Mouse (Mus musculus) forebrain, embryonic 16.5 days (tissue): ENCODE data around the gene Dusp12. TPM values are rescaled to one million over a fixed set of nuclear protein-coding genes. Genes with fewer than 3 reads are reported as not detected.

ENCODE experiments used
- ATAC-seq: fragments of 200-750 bp; cut with Nextera tagmentation; 2 replicates; pipeline ENCODE4 v1.8.0; 2017; ENCODE audit warnings: mild to moderate bottlenecking, moderate library complexity
- H3K27ac ChIP-seq: fragments of 300-500 bp; sonication (generic); 2 replicates; pipeline ENCODE4 v1.5.1; 2014; ENCODE audit warnings: low read length, control low read depth
- H3K27me3 ChIP-seq: fragments of 300-500 bp; sonication (generic); replicated peaks from 2 replicates; pipeline ENCODE4 v1.6.1; 2014; ENCODE audit warnings: low read length; ENCODE audit not compliant: control insufficient read depth, insufficient read depth
- H3K36me3 ChIP-seq: fragments of 300-500 bp; sonication (generic); 2 replicates; pipeline ENCODE4 v1.6.1; 2014; ENCODE audit not compliant: control insufficient read depth, insufficient read depth
- H3K4me1 ChIP-seq: fragments of 300-500 bp; sonication (generic); replicated peaks from 2 replicates; pipeline ENCODE4 v1.6.1; 2014; ENCODE audit warnings: low read length; ENCODE audit not compliant: control insufficient read depth, insufficient read depth
- H3K4me2 ChIP-seq: fragments of 300-500 bp; sonication (generic); 2 replicates; pipeline ENCODE4 v1.6.1; 2014; ENCODE audit warnings: mild to moderate bottlenecking, low read length, control low read depth
- H3K4me3 ChIP-seq: fragments of 300-500 bp; sonication (generic); replicated peaks from 2 replicates; pipeline ENCODE4 v1.5.1; 2014; ENCODE audit warnings: mild to moderate bottlenecking, low read length, control low read depth
- H3K9ac ChIP-seq: fragments of 300-500 bp; sonication (generic); replicated peaks from 2 replicates; pipeline ENCODE4 v1.6.1; 2014; ENCODE audit warnings: low read depth, low read length, control low read depth
- H3K9me3 ChIP-seq: fragments of 300-500 bp; sonication (generic); 2 replicates; pipeline ENCODE4 v1.6.1; 2016; ENCODE audit warnings: low read length; ENCODE audit not compliant: control insufficient read depth
- WGBS: fragments of 180-500 bp; shearing (Covaris S2); extraction: QIAGEN DNeasy Blood & Tissue Kit; methylation state at CpG from one replicate; pipeline ENCODE4 v1.1.7; 2014; 5-methylcytosine and 5-hydroxymethylcytosine counted together
- polyA plus RNA-seq: library from polyadenylated mRNA; unstranded; fragments of >200 nt; fragmentation: Nextera tagmentation; extraction: Ambion mirVana; gene quantifications from 2 replicates; pipeline ENCODE4 v1.2.1, GENCODE M21; 2015

The Dusp12 gene
- polyA plus RNA-seq, 1 experiment from 2014 or later: 39.2 TPM

DNA sequence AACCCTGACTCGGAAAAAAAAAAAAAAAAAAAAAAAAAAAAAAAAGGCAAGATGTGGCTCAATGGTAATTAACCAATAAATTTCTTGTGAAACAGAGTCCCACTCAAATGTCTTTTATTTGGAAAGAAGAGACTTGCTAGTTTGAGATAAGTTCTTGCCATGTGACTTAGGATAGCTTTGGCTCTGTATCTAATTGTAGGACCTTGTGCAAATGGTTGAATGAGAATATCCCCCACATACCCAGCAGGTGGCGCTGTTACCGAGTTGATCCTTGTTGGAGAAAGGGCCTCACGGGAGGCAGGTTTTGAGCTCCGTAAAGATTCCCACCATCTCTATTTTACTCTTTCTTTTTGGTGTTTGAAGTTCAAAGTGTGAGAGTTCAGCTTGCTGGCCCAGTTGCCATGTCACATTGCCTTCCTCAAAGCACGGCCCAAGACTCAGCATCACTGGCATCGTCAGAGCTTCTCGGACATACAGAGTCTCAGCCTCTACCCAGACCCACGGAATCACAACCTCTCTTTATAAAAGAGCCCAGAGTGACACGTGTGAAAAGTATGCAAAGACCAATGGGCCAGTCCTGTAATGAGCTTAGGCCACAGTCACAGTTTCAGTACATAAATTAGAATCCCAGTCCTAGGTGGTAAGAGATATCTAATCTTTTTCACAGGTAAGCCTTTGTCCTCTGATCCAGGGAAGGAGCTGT is 16.3 kb upstream of the Dusp12 start:
- Histone ChIP-seq H3K4me3 (no peak overlapping the region), H3K9me3 (no peaks in the 10 kb centered on the region), H3K4me1 (no peaks in the 10 kb centered on the region), H3K9ac (no peak overlapping the region), H3K27ac (no peak overlapping the region), H3K27me3 (peaks cover 11% of the 10 kb centered on the region), H3K4me2 (no peak overlapping the region), H3K36me3 (no peaks in the 10 kb centered on the region)
- peak; percentile 73 for ATAC-seq
- 29% methylated on average over 10 of the region's 10 CpGs for WGBS

DNA sequence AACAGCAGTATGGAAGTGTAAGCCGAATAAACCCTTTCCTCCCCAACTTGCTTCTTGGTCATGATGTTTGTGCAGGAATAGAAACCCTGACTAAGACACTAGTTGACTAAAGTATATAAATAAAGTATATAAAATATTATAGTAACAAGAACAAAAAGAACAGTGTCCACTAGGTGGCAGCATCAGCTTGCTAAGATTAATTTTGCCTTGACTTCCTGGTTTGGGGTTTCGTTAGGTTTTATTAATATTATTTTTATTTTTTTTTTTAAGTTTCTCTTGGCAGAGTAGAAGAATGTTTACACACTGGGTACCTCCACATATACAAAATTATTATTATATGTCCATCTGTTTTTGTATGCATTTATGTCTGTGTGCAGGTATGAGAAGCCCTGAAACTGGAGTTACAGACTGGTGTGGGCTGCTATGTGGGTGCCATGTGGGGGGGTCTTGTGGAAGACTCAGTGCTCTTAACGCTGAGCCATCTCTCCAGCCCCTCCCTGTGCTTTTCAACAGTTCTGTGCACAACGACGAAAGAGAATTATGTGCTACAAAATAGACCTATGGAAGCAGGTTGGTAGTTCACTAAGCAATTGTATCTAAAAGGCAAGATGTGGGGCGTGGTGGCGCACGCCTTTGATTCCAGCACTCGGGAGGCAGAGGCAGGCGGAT is 15.6 kb upstream of the Dusp12 start:
- ATAC-seq: peak; percentile 47

DNA sequence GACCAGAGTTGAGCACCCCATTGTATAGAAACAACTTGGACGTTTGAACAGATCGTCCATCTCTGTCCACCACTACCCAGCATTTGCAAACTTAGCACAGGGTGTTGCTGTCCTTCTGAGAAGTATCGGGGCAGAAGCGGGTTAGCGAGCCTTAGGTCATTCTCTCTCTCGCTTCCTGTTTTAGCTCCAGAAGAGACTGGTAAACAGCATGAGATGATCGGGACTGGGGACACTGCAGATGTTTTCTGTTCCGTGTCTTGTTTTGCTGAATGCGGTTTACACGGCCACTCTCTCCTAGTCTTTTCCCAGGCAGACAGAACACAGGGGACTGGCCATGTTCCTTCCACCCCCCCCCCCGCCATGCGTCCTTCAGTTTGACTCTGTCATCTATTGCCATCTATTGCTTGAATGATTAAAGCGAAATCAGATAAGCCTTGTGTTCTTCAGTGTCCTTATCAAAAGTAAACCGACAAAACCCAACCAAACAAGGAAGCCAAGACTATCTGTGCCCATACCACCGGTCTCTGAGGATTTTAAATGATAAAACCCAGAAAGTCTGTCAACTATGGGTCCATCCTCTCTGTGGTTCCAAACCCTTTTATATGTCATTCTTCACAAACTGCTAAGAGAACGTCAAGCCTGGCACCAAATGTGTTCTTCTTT is 13.2 kb upstream of the Dusp12 start:
- Histone ChIP-seq H3K27me3 (peaks cover 9% of the 10 kb centered on the region; the same call in 1 of the 2 replicates), H3K9ac (no peak overlapping the region), H3K4me2 (no peak overlapping the region), H3K4me1 (no peaks in the 10 kb centered on the region), H3K9me3 (no peaks in the 10 kb centered on the region), H3K27ac (no peak overlapping the region), H3K4me3 (no peak overlapping the region), H3K36me3 (no peaks in the 10 kb centered on the region)
- WGBS: 80% methylated on average over 16 of the region's 16 CpGs
- no peak for ATAC-seq

More for the DNA sequence above, 15.6 kb upstream of the Dusp12 start:
- Histone ChIP-seq H3K27ac (no peak overlapping the region), H3K36me3 (no peaks in the 10 kb centered on the region), H3K9me3 (no peaks in the 10 kb centered on the region), H3K27me3 (peaks cover 6% of the 10 kb centered on the region), H3K4me2 (0 out of 2 replicates have a peak overlapping the region, but pooled peaks have one; percentile 19), H3K9ac (no peak overlapping the region), H3K4me1 (no peaks in the 10 kb centered on the region), H3K4me3 (no peak overlapping the region)
- WGBS: 41% methylated on average over 10 of the region's 10 CpGs

DNA sequence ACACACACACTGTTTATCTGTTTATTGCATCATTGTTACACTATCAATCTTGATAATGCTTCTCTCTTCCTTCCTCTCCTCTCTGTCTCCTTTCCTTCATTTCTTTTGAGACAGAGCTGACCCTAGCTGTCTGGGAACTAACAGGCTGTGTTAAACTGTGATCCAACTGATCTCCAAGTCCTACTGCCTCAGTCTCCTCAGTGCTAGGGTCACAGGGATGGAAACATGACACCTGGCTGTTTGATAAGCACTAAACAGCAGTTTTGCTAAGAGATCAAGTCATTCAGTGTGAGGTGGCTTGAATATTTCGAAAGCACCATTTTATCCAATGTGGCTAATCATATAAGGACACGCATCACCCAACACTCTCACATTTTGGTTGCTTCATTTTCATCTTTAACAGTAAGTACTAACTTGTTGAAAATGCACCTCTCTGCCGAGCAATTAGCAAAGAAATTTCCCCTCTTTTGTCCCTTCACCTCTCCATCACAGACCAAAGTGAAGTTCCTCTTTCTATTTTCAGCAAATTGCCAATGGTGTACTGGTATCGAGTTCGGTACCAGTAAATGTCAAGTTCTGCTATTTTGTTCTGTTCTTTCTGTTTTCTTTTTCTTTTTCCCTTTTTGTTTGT is 11.4 kb upstream of the Dusp12 start:
- no peak overlapping the region for H3K9ac ChIP-seq
- 0 out of 2 replicates have a peak, but pooled peaks cover 5% of the 10 kb centered on the region for H3K27me3 ChIP-seq
- no peak overlapping the region for H3K4me2 ChIP-seq
- no peak for ATAC-seq
- H3K36me3 ChIP-seq: no peaks in the 10 kb centered on the region
- no peaks in the 10 kb centered on the region for H3K9me3 ChIP-seq
- no peaks in the 10 kb centered on the region for H3K4me1 ChIP-seq
- no peak overlapping the region for H3K27ac ChIP-seq
- 81% methylated on average over 5 of the region's 5 CpGs for WGBS
- H3K4me3 ChIP-seq: no peak overlapping the region

DNA sequence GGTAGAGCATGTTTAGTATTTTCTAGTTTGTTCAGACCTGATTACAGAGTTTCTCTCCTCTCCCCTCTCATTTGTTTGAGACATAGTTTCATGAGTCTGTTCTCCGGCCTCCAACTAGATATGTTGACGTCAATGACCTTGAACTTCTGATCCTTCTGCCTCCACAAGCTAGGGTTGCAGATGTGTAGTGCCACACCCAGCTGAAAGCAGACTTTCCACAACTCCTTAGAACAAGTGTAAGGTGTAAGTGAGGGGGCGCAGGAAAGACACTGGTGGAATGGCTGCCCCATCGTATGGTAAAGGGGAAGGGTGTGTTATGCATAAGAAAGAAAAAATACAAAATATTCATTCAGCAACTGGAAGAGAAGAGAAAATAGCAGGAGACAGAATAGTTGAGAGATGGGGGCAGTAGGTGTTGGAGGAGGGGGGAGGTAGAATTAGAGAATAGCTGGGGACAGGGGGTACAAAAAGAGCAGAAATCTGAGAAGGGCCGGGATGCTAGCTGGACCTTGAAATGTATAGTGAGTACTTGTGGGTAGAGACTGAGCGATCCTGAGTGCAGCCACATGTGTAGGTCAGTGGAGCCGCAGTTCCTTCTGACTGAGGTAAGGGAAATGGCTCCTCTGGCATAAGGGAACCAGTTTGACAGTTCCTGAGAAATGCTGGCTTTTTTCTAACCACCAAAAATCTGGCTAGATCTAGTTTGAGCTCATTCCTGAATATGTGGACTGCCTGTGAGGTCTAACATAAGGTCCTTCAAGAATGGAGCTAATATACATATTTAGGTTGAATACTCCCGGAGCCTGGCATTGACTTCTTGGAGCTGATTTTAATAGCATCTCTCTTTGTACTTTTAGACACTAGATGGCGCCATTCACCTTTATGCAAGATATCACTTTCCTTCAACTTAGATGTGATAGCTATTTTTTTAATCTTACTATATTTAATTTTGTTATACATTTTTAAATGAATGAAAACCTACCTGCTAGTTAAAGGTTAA is 9.6 kb upstream of the Dusp12 start:
- Histone ChIP-seq H3K27ac (no peak overlapping the region), H3K27me3 (0 out of 2 replicates have a peak, but pooled peaks cover 5% of the 10 kb centered on the region), H3K4me2 (no peak overlapping the region), H3K36me3 (no peaks in the 10 kb centered on the region), H3K4me1 (no peaks in the 10 kb centered on the region), H3K9me3 (no peaks in the 10 kb centered on the region), H3K9ac (no peak overlapping the region), H3K4me3 (no peak overlapping the region)
- ATAC-seq: peak; percentile 26; the same call in 1 of the 2 replicates
- 65% methylated on average over 9 of the region's 9 CpGs for WGBS

DNA sequence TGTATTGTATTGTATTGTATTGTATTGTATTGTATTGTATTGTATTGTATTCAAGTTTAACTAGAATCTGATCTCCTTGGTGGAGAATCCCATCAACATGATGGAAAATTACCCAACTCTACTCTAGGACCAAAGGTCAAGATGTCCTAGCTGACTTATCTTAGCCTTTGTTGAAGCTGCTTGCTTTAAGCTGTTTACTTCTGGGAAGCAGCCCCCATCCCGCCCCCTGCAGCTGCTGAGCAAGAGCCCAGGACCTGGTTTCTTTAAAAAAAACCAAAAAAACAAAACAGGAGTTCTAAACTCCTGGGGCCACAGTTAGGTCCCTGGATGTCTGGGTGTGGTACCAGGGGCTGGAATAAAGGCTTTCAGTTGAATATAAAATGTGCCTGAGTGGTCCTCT is 6.9 kb upstream of the Dusp12 start:
- no peak overlapping the region for H3K4me2 ChIP-seq
- ATAC-seq: no peak
- H3K9me3 ChIP-seq: no peaks in the 10 kb centered on the region
- no peak overlapping the region for H3K4me3 ChIP-seq
- H3K36me3 ChIP-seq: no peaks in the 10 kb centered on the region
- H3K27me3 ChIP-seq: 0 out of 2 replicates have a peak, but pooled peaks cover 2% of the 10 kb centered on the region
- WGBS: 41% methylated on average over 1 of the region's 1 CpGs
- H3K27ac ChIP-seq: no peak overlapping the region
- H3K9ac ChIP-seq: no peak overlapping the region
- H3K4me1 ChIP-seq: no peaks in the 10 kb centered on the region

DNA sequence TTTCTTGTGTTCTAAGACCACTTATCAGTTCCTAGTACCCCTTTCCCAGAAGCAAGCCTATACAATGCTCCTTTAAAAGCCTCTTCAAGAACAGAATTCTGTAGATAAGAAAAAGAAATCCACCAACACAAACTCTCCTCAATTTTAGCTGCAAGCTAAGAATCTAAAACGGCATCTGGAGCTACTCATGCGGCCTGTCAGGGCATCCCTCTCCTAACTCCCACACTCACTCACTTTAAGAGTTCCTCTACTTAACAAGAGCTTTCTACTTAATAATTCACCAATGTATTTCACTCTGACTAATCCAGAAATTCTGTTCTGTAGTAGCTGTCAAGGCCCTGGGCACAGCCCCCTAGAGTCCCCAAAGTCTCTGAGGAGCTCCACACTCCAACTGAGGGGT is 6.3 kb upstream of the Dusp12 start:
- 88% methylated on average over 2 of the region's 2 CpGs for WGBS
- ATAC-seq: no peak
- Histone ChIP-seq H3K4me3 (no peak overlapping the region), H3K36me3 (no peaks in the 10 kb centered on the region), H3K27ac (no peak overlapping the region), H3K27me3 (0 out of 2 replicates have a peak, but pooled peaks cover 2% of the 10 kb centered on the region), H3K4me2 (no peak overlapping the region), H3K9ac (no peak overlapping the region), H3K9me3 (no peaks in the 10 kb centered on the region), H3K4me1 (no peaks in the 10 kb centered on the region)

DNA sequence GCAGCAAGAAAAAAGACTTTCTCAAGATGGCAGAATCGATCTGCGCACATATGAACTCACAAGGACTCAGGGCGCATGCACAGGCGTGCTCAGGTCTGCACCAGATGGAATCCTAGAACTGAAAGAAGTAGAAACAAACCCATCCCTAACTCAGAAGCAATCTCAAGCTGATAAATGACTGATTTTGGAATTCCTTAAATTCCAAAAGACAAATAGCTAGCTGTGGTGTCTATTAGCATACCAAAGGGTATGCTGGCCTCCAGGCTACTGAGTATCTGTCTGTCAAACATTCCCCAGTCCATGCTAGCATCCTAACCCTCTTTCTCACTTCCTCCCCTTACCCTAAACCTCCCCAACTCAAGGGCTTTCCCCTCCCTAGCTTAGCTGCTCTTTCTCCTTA is 4.0 kb upstream of the Dusp12 start:
- 81% methylated on average over 4 of the region's 4 CpGs for WGBS
- Histone ChIP-seq H3K27me3 (no peaks in the 10 kb centered on the region), H3K36me3 (no peaks in the 10 kb centered on the region), H3K27ac (no peak overlapping the region), H3K4me3 (no peak overlapping the region), H3K4me2 (no peak overlapping the region), H3K9ac (no peak overlapping the region), H3K4me1 (peaks cover 4% of the 10 kb centered on the region), H3K9me3 (no peaks in the 10 kb centered on the region)
- no peak for ATAC-seq
